Mouse (Mus musculus) megakaryocyte, adult 5-6 weeks (primary cell): ENCODE measurements around the gene Map1b. TPM values are rescaled to one million over a fixed set of nuclear protein-coding genes. Genes with fewer than 3 reads are reported as not detected.
A peak's percentile ranks its signal among the peaks of the same experiment; 100 is the strongest.

Experiments used
- ATAC-seq: 2 replicates; pipeline ENCODE4 v1.8.0; 2016; ENCODE audit warnings: mild to moderate bottlenecking, inconsistent platforms; ENCODE audit not compliant: poor library complexity, severe bottlenecking
- total RNA-seq, 2 experiments: library from RNA; stranded (forward) in 1 of 2; stranded (reverse) in 1 of 2; fragments of 153-499, 151-499 nt in 1 of 2; fragments of 221-1000, 200-1000 nt in 1 of 2; gene quantifications; 2 replicates each; pipeline versions ENCODE4 v1.2.3 to v1.2.4; 2015 to 2017

The Map1b gene
- total RNA-seq, 2 experiments from 2014 or later, result 0.07 to 0.11 TPM

GRCm38 (mm10) chr13:99451276-99451675 lies 65.1 kb downstream of the Map1b start:
- ATAC-seq, result no peak

DNA sequence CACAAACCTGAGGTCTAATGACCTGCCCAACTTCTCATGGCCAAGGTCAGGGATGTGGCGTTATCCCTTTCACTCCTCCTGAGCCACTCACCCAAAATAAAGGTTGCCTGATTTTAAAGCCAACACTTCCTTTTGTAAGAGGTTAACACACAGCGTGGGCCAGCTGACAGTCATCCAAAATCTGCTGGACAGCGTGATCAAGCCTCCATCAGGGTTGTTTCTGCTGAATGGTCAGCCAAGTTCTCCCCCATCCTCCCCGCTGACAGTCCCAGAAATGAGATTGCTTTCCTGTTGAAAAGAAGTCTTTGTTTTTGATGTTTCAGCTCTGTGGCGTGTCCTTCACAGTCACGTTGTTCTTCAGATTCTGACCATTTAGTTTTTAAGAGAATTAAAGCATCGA lies 65.6 kb downstream of the Map1b start:
- ATAC-seq, result no peak

DNA sequence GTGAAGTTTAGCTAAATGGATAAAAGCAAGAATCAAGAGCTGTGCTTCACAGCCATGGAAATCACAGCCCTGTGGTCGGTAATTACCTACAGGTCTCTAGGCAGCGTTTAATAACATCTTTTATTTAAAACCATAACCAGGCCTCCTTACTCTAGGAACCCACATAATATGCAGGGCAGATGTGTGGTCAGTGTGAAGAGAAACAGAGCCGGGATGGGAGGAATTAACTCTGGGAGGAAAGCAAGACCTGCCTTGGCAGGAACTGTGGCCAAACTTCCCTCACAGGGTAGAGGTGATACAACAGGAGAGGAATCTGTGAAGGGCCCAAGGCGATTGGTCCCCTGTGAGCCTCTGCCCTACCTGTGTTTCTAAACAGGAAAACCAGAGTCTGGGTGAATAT lies 66.8 kb downstream of the Map1b start:
- ATAC-seq, result no peak

DNA sequence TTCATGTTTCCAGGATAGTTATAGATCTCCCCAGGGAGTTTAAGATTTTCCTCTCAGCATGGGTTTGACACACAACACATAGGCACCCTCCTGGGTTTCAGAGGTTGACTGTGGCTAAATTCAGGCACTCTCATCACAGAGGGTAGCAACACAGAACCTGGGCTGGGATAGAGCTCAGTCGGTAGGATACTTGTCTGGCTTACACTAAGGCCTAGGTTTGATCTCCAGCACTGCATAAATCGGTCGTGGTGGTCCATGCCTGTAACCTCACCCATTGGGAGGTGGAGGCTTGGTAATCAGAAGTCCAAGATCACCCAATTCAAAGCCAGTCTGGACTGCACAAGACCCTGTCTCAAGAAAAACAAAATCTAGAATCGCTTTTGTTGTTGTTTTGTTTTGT lies 68.1 kb downstream of the Map1b start:
- ATAC-seq, result no peak

GRCm38 (mm10) chr13:99447403-99448199 lies 68.7 kb downstream of the Map1b start:
- no peak for ATAC-seq

DNA sequence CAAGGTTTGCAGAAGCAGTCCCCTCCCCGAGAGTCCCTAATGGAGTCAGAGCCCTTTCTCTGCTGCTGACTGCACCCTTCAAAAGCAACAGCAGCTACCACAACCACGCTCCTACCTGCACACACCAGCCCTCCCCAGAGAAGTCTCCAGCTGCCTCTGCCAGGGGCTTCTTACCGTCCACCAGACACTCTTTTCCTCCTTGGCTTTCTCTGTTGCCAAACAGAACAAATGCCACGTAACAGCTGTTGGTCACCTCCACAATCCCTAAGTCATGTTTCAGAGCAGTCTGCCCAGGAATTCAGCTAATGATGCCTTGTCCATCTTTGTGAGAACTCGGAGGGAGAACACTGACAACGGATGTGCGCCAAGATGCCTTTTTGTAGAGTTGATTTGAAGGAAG lies 69.3 kb downstream of the Map1b start:
- no peak for ATAC-seq

- no peak for ATAC-seq
Observed at GRCm38 (mm10) chr13:99444880-99445279, 71.5 kb downstream of the Map1b start.

DNA sequence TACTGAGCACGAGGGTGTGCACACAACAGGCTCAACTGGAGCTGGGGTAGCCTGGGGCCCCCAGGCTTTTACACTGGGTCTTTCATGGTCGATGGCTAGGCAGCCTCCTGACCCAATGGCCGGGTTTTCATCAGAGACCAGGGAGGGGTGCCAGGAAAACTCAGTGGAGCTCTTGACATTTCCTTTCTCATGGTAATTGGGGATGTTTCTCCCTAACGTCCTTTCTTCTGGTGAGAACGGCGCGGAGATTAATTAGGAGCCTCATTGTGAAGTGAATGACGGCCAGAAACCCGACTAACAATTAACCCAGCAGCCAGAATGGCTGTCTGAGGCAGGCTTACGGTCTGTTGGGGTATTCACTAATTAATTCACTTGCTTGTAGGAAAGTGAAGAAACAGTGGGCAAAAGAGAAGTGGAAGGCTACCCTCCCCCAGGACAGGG lies 71.9 kb downstream of the Map1b start:
- no peak for ATAC-seq

- ATAC-seq, result no peak
Observed at GRCm38 (mm10) chr13:99443484-99444175, 72.7 kb downstream of the Map1b start.

DNA sequence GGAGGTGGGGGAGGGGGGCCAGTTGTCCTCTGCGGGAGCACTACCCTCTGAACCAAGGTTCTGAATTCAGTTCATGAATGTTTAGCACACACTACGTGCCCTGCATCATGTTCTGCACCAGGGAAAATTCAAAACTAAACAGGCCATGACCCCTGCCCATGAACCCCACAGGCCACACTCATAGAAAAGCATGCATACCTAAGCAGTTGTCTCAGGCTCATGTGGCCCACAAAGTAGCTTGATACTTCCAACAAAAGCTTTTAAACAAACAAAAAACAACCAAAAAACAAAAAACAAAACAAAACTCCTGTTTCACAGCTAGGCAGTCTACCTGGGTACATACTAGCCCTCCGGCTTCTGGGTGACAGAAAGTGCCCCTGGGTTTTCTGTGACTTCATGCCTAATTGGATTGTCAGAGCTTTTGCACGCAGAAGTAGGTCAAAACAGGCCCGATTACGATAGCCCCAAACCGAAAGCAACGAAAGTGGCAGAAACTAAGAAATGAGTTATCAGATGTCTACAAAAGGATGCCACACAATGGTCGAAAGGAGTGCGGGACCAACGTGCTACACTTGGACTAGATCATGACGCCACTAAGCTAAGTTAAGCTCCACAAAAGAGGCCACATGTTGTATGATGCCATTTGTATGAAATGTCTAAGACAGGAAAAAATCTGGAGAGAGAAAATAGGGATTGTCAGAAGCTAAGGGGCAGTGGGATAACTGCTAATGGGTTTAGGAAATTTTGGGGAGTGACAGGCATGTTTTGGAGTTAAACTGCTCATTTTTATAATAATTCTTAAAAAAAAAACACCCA lies 73.7 kb downstream of the Map1b start:
- ATAC-seq, result no peak

DNA sequence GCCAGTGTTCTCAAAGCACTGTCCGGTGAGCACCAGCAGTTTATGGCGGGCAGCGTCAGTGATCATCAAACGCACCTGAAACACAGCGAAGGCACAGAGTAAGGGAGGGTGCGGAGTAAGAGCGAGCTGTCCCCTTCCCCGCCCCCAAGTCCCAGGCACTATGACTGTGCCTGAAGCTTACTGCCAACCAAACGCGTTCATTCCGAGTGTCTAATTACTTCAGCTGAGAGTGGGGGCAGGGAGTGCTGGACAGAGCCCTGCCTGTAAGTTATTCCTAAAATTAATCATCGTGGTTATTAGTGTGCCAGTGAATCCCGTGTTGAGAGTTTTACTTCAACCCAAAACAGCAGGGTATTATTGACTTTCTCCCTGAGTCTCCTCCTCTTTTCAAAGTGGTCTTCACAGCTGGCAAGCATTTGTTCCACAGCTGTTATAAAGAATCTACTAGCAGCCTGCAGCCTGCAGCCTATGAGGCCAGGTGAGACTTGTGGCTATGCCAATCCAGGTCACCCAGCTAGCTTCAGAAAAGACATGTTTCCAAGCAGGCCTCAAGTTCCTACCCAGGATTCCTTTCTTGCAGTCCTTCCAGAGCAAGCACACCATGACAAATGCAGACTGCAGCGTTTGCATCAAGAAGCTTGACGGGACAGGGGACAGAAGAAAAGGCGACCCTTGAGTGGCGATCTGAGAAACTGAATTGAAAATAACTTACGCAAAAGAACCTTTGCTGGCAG lies 74.5 kb downstream of the Map1b start:
- no peak for ATAC-seq

GRCm38 (mm10) chr13:99440228-99440627 lies 76.1 kb downstream of the Map1b start:
- ATAC-seq, result no peak

- no peak for ATAC-seq
Observed at GRCm38 (mm10) chr13:99439357-99439756, 77.0 kb downstream of the Map1b start.

DNA sequence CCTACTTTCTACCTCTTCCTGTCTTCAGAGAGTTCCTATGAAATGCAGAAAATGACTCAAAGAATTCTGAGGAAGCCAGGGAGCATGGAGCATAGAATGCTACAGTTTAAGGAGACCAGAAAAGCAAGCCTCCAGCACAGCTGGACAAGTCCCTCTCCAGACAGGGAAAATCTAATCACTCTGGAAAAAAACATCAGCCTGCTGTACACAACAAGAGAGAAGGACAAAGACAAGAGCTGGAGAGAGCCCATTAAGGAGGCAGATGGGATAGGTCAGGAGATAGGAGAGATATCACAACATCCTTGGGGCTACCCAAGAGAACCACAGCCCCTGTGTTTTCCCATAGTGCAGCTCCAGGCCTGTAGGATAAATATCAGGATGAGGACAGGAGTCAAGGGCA lies 79.3 kb downstream of the Map1b start:
- no peak for ATAC-seq

- ATAC-seq, result no peak
Observed at GRCm38 (mm10) chr13:99434494-99434893, 81.8 kb downstream of the Map1b start.

DNA sequence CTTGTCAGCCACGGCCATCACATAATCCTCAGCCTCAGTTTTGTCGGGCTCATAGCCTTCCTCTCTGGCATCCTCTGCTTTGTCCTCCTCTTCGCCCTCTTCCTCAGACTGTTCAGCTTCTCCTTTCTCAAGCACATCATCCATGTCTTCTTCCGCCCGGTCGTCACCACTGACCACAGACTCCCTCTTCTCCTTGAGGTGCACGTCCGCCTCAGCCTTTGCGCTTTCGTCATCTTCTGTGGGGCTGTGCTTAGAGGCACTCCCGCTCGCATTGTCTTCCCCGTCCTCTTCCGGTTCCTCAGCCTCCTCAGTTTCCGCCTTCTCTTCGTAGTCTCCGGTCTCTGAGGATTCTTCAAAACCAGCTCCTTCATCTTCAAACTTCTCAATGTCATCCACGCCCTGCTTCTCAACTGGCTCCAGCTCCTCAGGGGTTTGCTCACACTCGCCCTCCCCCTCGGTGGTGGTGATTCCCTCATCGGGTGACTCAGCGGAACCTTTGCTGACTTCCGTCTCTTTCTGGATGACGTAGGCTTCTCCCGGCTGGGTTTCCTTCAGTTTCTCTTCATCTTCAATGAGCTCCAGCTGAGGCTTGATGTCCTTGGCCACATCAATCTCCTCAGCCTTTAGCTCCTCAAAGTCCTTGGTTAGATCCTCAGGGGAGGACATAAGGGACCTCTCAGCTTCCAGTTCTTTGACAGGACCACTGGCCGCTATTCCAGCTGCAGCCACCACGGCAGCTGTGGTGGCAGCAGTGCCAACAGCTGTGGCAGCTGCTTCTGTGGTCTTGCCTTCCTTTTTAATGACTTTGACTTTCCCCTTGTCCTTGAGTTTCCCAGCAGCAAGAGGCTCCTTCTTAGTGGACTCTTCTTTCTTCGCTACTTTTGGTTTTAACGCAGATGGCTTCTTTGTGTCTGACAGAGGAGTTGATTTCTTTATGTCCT lies 83.0 kb downstream of the Map1b start:
- peak; percentile 88 for ATAC-seq

DNA sequence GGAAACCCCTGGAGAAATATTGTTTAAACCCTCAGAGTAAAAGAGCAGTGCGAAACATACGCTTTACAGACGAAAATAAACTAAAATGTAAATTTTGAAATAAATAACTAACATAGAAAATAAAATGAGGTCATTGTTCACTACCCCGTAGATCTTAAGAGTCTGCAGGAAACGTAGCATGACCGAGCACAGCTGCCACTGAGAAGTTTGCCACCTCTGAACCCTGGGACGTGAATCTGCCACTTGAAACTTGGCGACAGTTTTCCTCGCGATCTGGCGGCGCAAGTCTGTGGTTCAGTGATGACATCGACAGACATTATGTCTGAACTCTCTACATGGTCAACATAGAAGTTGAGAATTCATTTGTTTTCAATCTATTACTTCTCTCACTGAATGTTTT lies 92.8 kb downstream of the Map1b start:
- ATAC-seq, result no peak

DNA sequence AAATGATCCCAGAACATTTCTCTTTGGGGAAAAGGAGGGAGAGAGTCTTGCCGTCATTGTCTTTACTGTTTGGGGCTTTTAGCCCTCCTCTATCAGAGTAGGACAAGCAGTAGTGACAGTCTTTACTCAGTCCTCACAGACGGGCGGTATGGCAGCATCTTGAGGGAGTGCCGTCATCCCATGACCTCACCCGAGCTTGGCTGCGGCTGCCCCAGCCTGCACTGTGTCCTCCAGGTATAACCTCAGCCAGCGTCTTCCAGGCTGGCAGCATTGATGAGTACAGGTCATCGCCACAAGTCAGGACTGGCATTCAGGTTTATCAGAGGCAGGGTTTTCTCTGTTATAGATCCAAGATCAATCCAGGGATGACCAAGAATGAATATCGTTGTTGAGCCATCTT lies 99.7 kb downstream of the Map1b start:
- no peak for ATAC-seq

DNA sequence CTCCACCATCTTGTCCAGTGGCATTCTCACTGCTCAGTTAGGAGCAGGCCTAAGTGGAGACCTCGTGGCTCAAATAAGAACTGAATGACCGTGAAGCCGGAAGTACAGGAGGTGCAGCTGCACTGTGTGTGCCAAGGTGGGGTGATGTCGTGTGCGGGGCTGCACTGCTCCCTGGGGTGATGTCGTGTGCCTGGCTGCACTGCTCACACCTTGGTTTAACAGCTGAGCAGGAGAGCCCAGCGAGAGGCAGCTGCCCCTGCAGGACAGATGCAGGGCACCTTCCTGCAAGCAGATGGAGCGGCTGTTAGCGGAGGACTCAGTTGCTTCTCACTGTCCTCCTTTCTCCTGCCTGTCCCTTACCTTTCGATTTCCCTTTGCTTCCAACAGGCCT lies 102.0 kb downstream of the Map1b start:
- ATAC-seq, result no peak
